ENCODE assay signal across 13 mouse cellular contexts in genomic region chr15:11297960-11298359, GRCm38 (mm10).
"Had no signal": no experiment of that assay in that cellular context is flagged by ENCODE, and none has a peak within 500 bp of the region (broad histone marks: within the 10 kb centered on the region; RNA-seq: fewer than 3 reads in every experiment).

No protein-coding gene starts in this region.

- H3K9me3 ChIP-seq: liver, embryonic 15.5 days; midbrain, embryonic 13.5 days; neural tube, embryonic 12.5 days had no signal

- DNase-seq: kidney, postnatal 10 days; kidney, postnatal 4 days; left cerebral cortex, postnatal 4 days; lung, adult 2 months; lung, postnatal 36 days; right cerebral cortex, postnatal 14 days; thymus, postnatal 4 days had no signal

- H3K4me1 ChIP-seq: liver, embryonic 15.5 days; midbrain, embryonic 13.5 days; neural tube, embryonic 12.5 days had no signal

- H3K9ac ChIP-seq: liver, embryonic 15.5 days; midbrain, embryonic 13.5 days; neural tube, embryonic 12.5 days had no signal

- ATAC-seq: lung, postnatal 0 days; midbrain, embryonic 13.5 days had no signal

- H3K4me2 ChIP-seq: liver, embryonic 11.5 days; liver, embryonic 15.5 days; midbrain, embryonic 13.5 days; neural tube, embryonic 12.5 days had no signal

- H3K36me3 ChIP-seq: liver, embryonic 15.5 days; midbrain, embryonic 13.5 days; neural tube, embryonic 12.5 days had no signal

- H3K27me3 ChIP-seq: liver, embryonic 15.5 days; midbrain, embryonic 13.5 days; neural tube, embryonic 12.5 days had no signal

- H3K4me3 ChIP-seq: liver, embryonic 15.5 days; midbrain, embryonic 13.5 days; neural tube, embryonic 12.5 days had no signal

- H3K27ac ChIP-seq: liver, embryonic 15.5 days; midbrain, embryonic 13.5 days; neural tube, embryonic 12.5 days; stomach, postnatal 0 days had no signal
